Mouse (Mus musculus) heart, postnatal 0 days (tissue): ENCODE measurements around the gene Aox1. TPM values are rescaled to one million over a fixed set of nuclear protein-coding genes. Genes with fewer than 3 reads are reported as not detected.
A peak's percentile ranks its signal among the peaks of the same experiment; 100 is the strongest.

ENCODE experiments used
- ATAC-seq: fragments of 200-750 bp; cut with Nextera tagmentation; 2 replicates; pipeline ENCODE4 v1.8.0; 2017; ENCODE audit warnings: low read depth, moderate number of reproducible peaks, moderate library complexity; ENCODE audit not compliant: insufficient read depth
- DNase-seq: peaks from one replicate; pipeline ENCODE4 v3.0.0-alpha.2; 2016; ENCODE audit warnings: low spot score
- H3K27ac ChIP-seq: fragments of 300-500 bp; sonication (generic); 2 replicates; pipeline ENCODE4 v1.5.1; 2014; ENCODE audit warnings: low read depth, mild to moderate bottlenecking
- H3K27me3 ChIP-seq: fragments of 300-500 bp; sonication (generic); 2 replicates; pipeline ENCODE4 v1.6.1; 2014; ENCODE audit warnings: low read length, mixed read lengths; ENCODE audit not compliant: control insufficient read depth, insufficient read depth
- H3K36me3 ChIP-seq: fragments of 300-500 bp; sonication (generic); replicated peaks from 2 replicates; pipeline ENCODE4 v1.6.1; 2014; ENCODE audit warnings: low read length, mixed read lengths; ENCODE audit not compliant: control insufficient read depth, insufficient read depth
- H3K4me1 ChIP-seq: fragments of 300-500 bp; sonication (generic); 2 replicates; pipeline ENCODE4 v1.6.1; 2014; ENCODE audit warnings: antibody characterized with exemption; ENCODE audit not compliant: control insufficient read depth, insufficient read depth
- H3K4me2 ChIP-seq: fragments of 300-500 bp; sonication (generic); 2 replicates; pipeline ENCODE4 v1.6.1; 2014; ENCODE audit warnings: low read depth, mild to moderate bottlenecking, low read length, moderate library complexity
- H3K4me3 ChIP-seq: fragments of 300-500 bp; sonication (generic); 2 replicates; pipeline ENCODE4 v1.5.1; 2014; ENCODE audit warnings: low read depth, low read length
- H3K9ac ChIP-seq: fragments of 300-500 bp; sonication (generic); replicated peaks from 2 replicates; pipeline ENCODE4 v1.6.1; 2014; ENCODE audit warnings: low read depth, low read length, mixed read lengths
- H3K9me3 ChIP-seq: fragments of 300-500 bp; sonication (generic); replicated peaks from 2 replicates; pipeline ENCODE4 v1.6.1; 2016; ENCODE audit warnings: low read length; ENCODE audit not compliant: control insufficient read depth
- CTCF ChIP-seq: IDR thresholded peaks from 2 replicates; pipeline ENCODE4 v1.5.1; 2016; ENCODE audit warnings: antibody characterized with exemption, control low read depth, low read depth
- EP300 ChIP-seq: IDR thresholded peaks from 2 replicates; pipeline ENCODE4 v1.6.1; 2016; ENCODE audit warnings: antibody characterized with exemption, low read depth
- WGBS: fragments of 180-500 bp; shearing (Covaris S2); extraction: QIAGEN DNeasy Blood & Tissue Kit; methylation state at CpG from one replicate; pipeline ENCODE4 v1.1.7; 2014; 5-methylcytosine and 5-hydroxymethylcytosine counted together
- polyA plus RNA-seq: library from polyadenylated mRNA; unstranded; fragments of >200 nt; fragmentation: Nextera tagmentation; extraction: Ambion mirVana; gene quantifications from 2 replicates; pipeline ENCODE4 v1.2.1, GENCODE M21; 2015
- total RNA-seq: library from RNA; depleted of rRNA; stranded (reverse); fragments of >200 nt; gene quantifications from 2 replicates; pipeline ENCODE4 v1.2.3, GENCODE M21; 2014; ENCODE audit warnings: low replicate concordance

The Aox1 gene
- total and polyA plus RNA-seq, 2 experiments from 2014 or later = 1.1 to 2.4 TPM

DNA sequence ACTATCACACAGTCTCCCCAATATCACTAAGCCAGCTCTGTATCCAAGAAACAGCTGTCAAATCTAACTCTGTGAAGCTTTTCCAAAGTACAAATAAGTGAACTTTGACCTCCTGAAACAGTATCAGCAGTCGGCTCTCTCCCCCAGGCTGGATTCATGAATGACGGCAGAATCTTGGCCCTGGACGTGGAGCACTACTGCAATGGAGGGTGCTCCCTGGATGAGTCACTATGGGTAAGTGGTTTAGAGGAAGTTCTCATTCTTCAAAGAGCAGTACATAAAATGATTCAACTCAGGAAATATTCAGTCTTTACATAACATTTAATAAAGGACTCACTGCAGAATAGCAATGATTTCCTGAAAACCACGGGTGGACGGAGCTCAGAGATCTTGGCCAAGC lies 51.6 kb downstream of the Aox1 start:
- no peak for ATAC-seq
- 62% methylated on average over 5 of the region's 5 CpGs for WGBS
- H3K4me3 ChIP-seq = no peak overlapping the region
- no peak overlapping the region for H3K9ac ChIP-seq
- no peaks in the 10 kb centered on the region for H3K36me3 ChIP-seq
- H3K4me1 ChIP-seq = no peaks in the 10 kb centered on the region
- no peak for TF ChIP-seq CTCF
- no peak for TF ChIP-seq EP300
- no peak overlapping the region for H3K4me2 ChIP-seq
- H3K27me3 ChIP-seq = no peaks in the 10 kb centered on the region
- H3K27ac ChIP-seq = no peak overlapping the region
- H3K9me3 ChIP-seq = no peaks in the 10 kb centered on the region
- DNase-seq = no peak

DNA sequence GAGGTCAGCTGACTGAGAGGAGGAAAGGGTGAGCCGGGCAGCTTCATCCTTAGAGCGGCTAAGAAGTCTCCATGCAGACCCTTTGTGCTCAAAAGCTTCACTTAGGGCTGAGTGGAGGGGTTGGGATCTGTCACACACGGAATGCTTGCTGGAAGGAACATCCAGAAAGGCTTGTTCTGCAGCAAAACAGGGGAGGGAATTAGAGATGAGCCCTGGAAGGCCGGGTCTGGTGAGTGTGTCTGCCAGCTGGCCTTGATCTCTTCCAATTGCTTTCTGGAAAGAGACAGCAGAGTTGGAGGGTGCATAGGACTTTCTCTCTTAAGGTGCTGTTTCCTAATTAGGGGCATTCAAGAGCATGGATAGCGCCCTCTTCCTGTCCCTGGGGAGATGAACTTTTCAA lies 59.6 kb downstream of the Aox1 start:
- ATAC-seq (no peak), DNase-seq (no peak)
- H3K9me3 ChIP-seq = no peaks in the 10 kb centered on the region
- H3K4me2 ChIP-seq = no peak overlapping the region
- H3K27me3 ChIP-seq = no peaks in the 10 kb centered on the region
- 68% methylated on average over 5 of the region's 5 CpGs for WGBS
- H3K36me3 ChIP-seq = no peaks in the 10 kb centered on the region
- H3K4me1 ChIP-seq = no peaks in the 10 kb centered on the region; the same call in 1 of the 2 replicates
- no peak overlapping the region for H3K4me3 ChIP-seq
- TF ChIP-seq CTCF (no peak), EP300 (no peak)
- no peak overlapping the region for H3K27ac ChIP-seq
- H3K9ac ChIP-seq = no peak overlapping the region

DNA sequence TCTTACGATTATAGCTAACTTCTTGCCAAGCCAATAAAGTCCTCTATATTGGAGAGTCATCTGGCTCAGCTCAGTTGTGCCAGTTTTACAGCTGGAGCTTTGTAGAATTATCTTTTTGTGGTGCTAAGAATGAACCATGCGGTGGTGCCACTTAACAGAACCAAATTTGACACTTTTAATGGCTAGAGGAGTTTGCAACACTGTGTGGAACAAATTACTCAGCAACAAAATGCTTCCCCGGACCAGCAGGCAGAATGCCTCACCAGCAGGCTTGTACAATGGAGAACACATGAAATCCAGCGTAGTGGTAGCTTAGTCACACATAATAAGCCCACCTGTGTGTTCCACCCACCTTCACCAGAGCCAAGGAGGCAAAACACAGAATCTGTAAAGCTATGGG lies 60.5 kb downstream of the Aox1 start:
- no peak overlapping the region for H3K9ac ChIP-seq
- no peak overlapping the region for H3K4me3 ChIP-seq
- no peaks in the 10 kb centered on the region for H3K27me3 ChIP-seq
- WGBS = 85% methylated on average over 4 of the region's 4 CpGs
- TF ChIP-seq CTCF (no peak), EP300 (no peak)
- H3K9me3 ChIP-seq = no peaks in the 10 kb centered on the region
- DNase-seq = no peak
- no peak overlapping the region for H3K4me2 ChIP-seq
- H3K4me1 ChIP-seq = no peaks in the 10 kb centered on the region; the same call in 1 of the 2 replicates
- H3K27ac ChIP-seq = no peak overlapping the region
- H3K36me3 ChIP-seq = no peaks in the 10 kb centered on the region
- no peak for ATAC-seq

DNA sequence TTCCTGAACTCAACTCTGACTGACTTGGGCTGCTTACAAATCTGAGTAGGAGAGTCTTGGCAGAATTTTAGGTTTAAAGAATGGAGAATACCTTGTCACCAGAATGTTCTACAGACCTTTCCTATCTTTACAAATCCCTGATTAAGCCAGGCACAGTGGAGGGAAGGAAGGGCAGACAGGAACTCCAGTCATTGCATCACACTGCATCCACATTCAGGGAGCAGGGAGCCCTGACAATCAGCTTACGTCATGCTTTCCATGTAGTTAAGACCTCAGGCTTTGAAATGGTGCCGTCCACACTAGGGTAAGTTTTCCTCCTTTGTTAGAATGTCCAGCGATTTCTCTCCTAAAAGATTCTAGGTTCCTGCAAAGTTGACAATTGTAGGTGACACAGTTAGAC lies 61.5 kb downstream of the Aox1 start:
- Histone ChIP-seq H3K9ac (no peak overlapping the region), H3K27me3 (no peaks in the 10 kb centered on the region), H3K4me3 (no peak overlapping the region), H3K36me3 (no peaks in the 10 kb centered on the region), H3K4me1 (no peaks in the 10 kb centered on the region; the same call in 1 of the 2 replicates), H3K9me3 (no peaks in the 10 kb centered on the region), H3K27ac (no peak overlapping the region), H3K4me2 (no peak overlapping the region)
- no peak for DNase-seq
- no peak for TF ChIP-seq EP300
- TF ChIP-seq CTCF = no peak
- 59% methylated on average over 3 of the region's 3 CpGs for WGBS
- ATAC-seq = no peak

DNA sequence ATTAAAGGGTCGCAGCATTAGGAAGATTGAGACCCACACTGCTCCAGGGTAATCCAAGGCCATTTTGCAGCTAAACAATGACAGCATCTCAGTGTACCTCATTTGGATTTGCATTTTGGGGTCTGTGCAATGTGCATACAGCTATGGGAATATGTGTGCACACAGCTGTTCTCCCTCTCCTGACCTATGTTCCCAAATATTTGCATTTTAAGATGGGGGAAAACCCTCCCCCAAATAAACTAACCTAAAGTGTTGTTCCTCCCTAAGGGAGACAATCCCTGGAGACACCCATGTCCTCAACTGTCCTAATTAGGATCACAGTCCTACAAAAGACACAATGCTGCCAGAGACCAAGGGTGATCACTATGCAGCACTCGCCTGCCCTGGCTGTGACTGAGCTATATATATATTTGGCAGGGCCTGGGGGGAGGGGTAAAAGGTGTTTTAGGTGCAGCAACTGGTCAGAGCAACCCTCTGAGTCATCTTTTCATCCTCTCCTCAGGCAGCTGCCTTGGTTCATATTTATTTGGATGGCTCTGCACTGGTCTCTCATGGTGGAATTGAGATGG lies 62.3 kb downstream of the Aox1 start:
- Histone ChIP-seq H3K36me3 (no peaks in the 10 kb centered on the region), H3K9ac (no peak overlapping the region), H3K9me3 (no peaks in the 10 kb centered on the region), H3K27me3 (no peaks in the 10 kb centered on the region), H3K4me2 (no peak overlapping the region), H3K4me3 (no peak overlapping the region), H3K4me1 (no peaks in the 10 kb centered on the region; the same call in 1 of the 2 replicates), H3K27ac (no peak overlapping the region)
- no peak for DNase-seq
- WGBS = 65% methylated on average over 2 of the region's 2 CpGs
- no peak for TF ChIP-seq EP300
- TF ChIP-seq CTCF = no peak
- peak; percentile 41; the same call in 1 of the 2 replicates for ATAC-seq

DNA sequence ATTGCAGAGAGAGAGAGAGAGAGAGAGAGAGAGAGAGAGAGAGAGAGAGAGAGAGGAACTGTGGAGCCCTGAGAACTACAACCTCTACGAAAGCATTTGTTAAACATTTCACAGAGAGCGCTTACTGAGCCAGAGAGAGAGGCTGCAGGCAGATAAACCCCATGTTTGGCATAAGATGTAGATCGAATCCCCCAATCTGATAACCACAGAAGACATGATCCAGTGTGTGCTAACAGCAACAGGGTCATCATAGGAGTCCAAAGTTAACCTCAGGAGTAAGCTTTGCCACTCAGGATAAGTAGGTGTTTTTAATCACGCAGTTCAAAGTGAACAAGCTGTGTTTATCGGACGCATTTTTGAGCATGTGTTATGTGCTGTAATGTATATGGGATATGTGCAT lies 67.6 kb downstream of the Aox1 start:
- ATAC-seq = no peak

More for the DNA sequence above, 67.6 kb downstream of the Aox1 start:
- no peaks in the 10 kb centered on the region for H3K27me3 ChIP-seq
- no peaks in the 10 kb centered on the region for H3K9me3 ChIP-seq
- H3K4me2 ChIP-seq = no peak overlapping the region
- TF ChIP-seq CTCF = no peak
- no peak for TF ChIP-seq EP300
- H3K4me1 ChIP-seq = no peaks in the 10 kb centered on the region
- no peak overlapping the region for H3K9ac ChIP-seq
- 86% methylated on average over 6 of the region's 6 CpGs for WGBS
- DNase-seq = no peak
- H3K4me3 ChIP-seq = no peak overlapping the region
- H3K36me3 ChIP-seq = no peaks in the 10 kb centered on the region
- H3K27ac ChIP-seq = no peak overlapping the region
